22 mouse cellular contexts compared by ENCODE assay signal in the genomic region with DNA sequence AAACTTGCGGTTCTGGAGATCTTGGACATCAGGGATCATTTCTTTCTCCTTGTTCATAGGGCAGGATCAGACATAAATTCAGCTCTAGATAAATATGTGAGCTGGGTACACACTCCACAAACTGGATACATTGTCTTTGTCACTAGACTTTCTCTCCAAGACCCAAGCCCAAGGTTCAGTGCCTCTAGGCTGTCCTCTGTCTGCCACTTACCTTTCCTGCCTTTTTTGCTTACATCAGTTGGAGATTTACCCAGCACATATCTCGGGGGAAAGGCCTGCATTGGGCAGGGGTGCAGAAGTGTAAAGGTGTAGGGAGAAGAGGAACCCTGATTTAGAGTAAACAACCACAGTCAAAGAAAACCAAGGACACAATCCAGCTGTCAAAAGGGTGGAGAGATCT. TPM values are rescaled to one million over a fixed set of nuclear protein-coding genes. Genes with fewer than 3 reads are reported as not detected.
DNase-seq lines count a peak whose midpoint lies in the region; ATAC-seq lines count a peak whose summit lies in the region.
"Had no signal": no experiment of that assay in that cellular context is flagged by ENCODE, and none has a peak within 500 bp of the region (broad histone marks: within the 10 kb centered on the region; RNA-seq: fewer than 3 reads in every experiment).

No protein-coding gene starts in this region.

- H3K9me3 ChIP-seq in forebrain, embryonic 16.5 days (ENCODE audit: control insufficient read depth, low read length), result no peaks in the 10 kb centered on the region
- H3K9me3 ChIP-seq in forebrain, embryonic 10.5 days, result no peaks in the 10 kb centered on the region
- no peaks in the 10 kb centered on the region for H3K9me3 ChIP-seq in megakaryocyte, embryonic 14.5 days
- H3K9me3 ChIP-seq in hindbrain, embryonic 14.5 days (ENCODE audit: control insufficient read depth, low read length), result no peaks in the 10 kb centered on the region
- no peaks in the 10 kb centered on the region for H3K9me3 ChIP-seq in neural tube, embryonic 13.5 days
- H3K9me3 ChIP-seq: embryonic facial prominence, embryonic 10.5 days had no signal

- H3K27ac ChIP-seq in forebrain, embryonic 16.5 days (ENCODE audit: low read length), result no peak overlapping the region
- no peak overlapping the region for H3K27ac ChIP-seq in forebrain, embryonic 10.5 days
- 0 out of 2 replicates have a peak overlapping the region, but pooled peaks have one; percentile 17 for H3K27ac ChIP-seq in hindbrain, embryonic 14.5 days
- H3K27ac ChIP-seq in neural tube, embryonic 13.5 days (replicated peaks), result peak overlapping the region; percentile 74
- H3K27ac ChIP-seq: embryonic facial prominence, embryonic 10.5 days; heart, adult 2 months; liver, embryonic 14.5 days had no signal

- ATAC-seq in forebrain, embryonic 16.5 days, result no peak
- no peak for ATAC-seq in megakaryocyte, adult 5-6 weeks (ENCODE audit: poor library complexity, severe bottlenecking)
- ATAC-seq in hindbrain, embryonic 14.5 days (ENCODE audit: low FRiP score), result no peak
- ATAC-seq in neural tube, embryonic 13.5 days (ENCODE audit: low read depth), result no peak
- ATAC-seq: intestine, embryonic 16.5 days had no signal

- peaks cover 19% of the 10 kb centered on the region for H3K27me3 ChIP-seq in forebrain, embryonic 16.5 days (replicated peaks; ENCODE audit: control insufficient read depth, insufficient read depth, low read length)
- H3K27me3 ChIP-seq in forebrain, embryonic 10.5 days (ENCODE audit: poor library complexity, severe bottlenecking), result peaks cover 81% of the 10 kb centered on the region
- H3K27me3 ChIP-seq in megakaryocyte, embryonic 14.5 days (replicated peaks), result peaks cover 69% of the 10 kb centered on the region
- H3K27me3 ChIP-seq in hindbrain, embryonic 14.5 days (ENCODE audit: control insufficient read depth, insufficient read depth, low read length), result peaks cover 43% of the 10 kb centered on the region
- peaks cover 55% of the 10 kb centered on the region for H3K27me3 ChIP-seq in neural tube, embryonic 13.5 days
- H3K27me3 ChIP-seq: CH12.LX had no signal

- peak overlapping the region; percentile 49 for H3K4me3 ChIP-seq in forebrain, embryonic 16.5 days (replicated peaks; ENCODE audit: low read length)
- H3K4me3 ChIP-seq in forebrain, embryonic 10.5 days, result no peak overlapping the region
- peak overlapping the region; percentile 86 for H3K4me3 ChIP-seq in megakaryocyte, embryonic 14.5 days (replicated peaks)
- peak overlapping the region; percentile 42 for H3K4me3 ChIP-seq in hindbrain, embryonic 14.5 days (replicated peaks; ENCODE audit: low read length)
- peak overlapping the region; percentile 43 for H3K4me3 ChIP-seq in neural tube, embryonic 13.5 days
- H3K4me3 ChIP-seq: embryonic facial prominence, embryonic 10.5 days; heart, adult 2 months; myocyte had no signal

- no peak overlapping the region for H3K4me2 ChIP-seq in forebrain, embryonic 16.5 days (ENCODE audit: low read length)
- peak overlapping the region; percentile 12; the same call in 1 of the 2 replicates for H3K4me2 ChIP-seq in hindbrain, embryonic 14.5 days (replicated peaks)
- peak overlapping the region; percentile 73 for H3K4me2 ChIP-seq in neural tube, embryonic 13.5 days

- no peaks in the 10 kb centered on the region for H3K36me3 ChIP-seq in forebrain, embryonic 16.5 days (ENCODE audit: control insufficient read depth, insufficient read depth)
- no peaks in the 10 kb centered on the region for H3K36me3 ChIP-seq in forebrain, embryonic 10.5 days (replicated peaks)
- H3K36me3 ChIP-seq in megakaryocyte, embryonic 14.5 days (replicated peaks; ENCODE audit: low read length), result no peaks in the 10 kb centered on the region
- H3K36me3 ChIP-seq in hindbrain, embryonic 14.5 days (replicated peaks; ENCODE audit: control insufficient read depth, insufficient read depth), result no peaks in the 10 kb centered on the region
- H3K36me3 ChIP-seq in neural tube, embryonic 13.5 days, result no peaks in the 10 kb centered on the region
- H3K36me3 ChIP-seq: embryonic facial prominence, embryonic 10.5 days had no signal

- no peak for DNase-seq in forebrain, embryonic 10.5 days (ENCODE audit: extremely low spot score, low spot score)
- no peak for DNase-seq in hindbrain, embryonic 14.5 days (ENCODE audit: low spot score)
- DNase-seq in frontal cortex, adult 2 months (ENCODE audit: extremely low spot score in 1 of 2, low spot score in 1 of 2), result no peak
- DNase-seq in adrenal gland, postnatal 36 days, result no peak
- DNase-seq: cerebellum, adult 18-20 months; cerebellum, postnatal 25 days; gastrocnemius, postnatal 10 days; heart, adult 2 months; heart, postnatal 4 days; kidney, postnatal 10 days; thymus, postnatal 14 days had no signal

- no peak overlapping the region for H3K9ac ChIP-seq in forebrain, embryonic 16.5 days (replicated peaks; ENCODE audit: low read depth, low read length)
- no peak overlapping the region; the same call in 1 of the 2 replicates for H3K9ac ChIP-seq in hindbrain, embryonic 14.5 days
- peak overlapping the region; percentile 70 for H3K9ac ChIP-seq in neural tube, embryonic 13.5 days
- H3K9ac ChIP-seq: liver, embryonic 14.5 days had no signal

- 36% methylated on average over 2 of the region's 2 CpGs for WGBS in forebrain, embryonic 16.5 days
- 14% methylated on average over 2 of the region's 2 CpGs for WGBS in forebrain, embryonic 10.5 days
- 17% methylated on average over 2 of the region's 2 CpGs for WGBS in hindbrain, embryonic 14.5 days
- WGBS in neural tube, embryonic 13.5 days, result 17% methylated on average over 2 of the region's 2 CpGs

- H3K4me1 ChIP-seq in forebrain, embryonic 16.5 days (replicated peaks; ENCODE audit: control insufficient read depth, insufficient read depth, low read length), result peaks cover 12% of the 10 kb centered on the region
- H3K4me1 ChIP-seq in forebrain, embryonic 10.5 days, result peaks cover 19% of the 10 kb centered on the region
- peaks cover 41% of the 10 kb centered on the region for H3K4me1 ChIP-seq in megakaryocyte, embryonic 14.5 days
- H3K4me1 ChIP-seq in hindbrain, embryonic 14.5 days (replicated peaks; ENCODE audit: control insufficient read depth, insufficient read depth, low read length), result peaks cover 12% of the 10 kb centered on the region
- peaks cover 20% of the 10 kb centered on the region for H3K4me1 ChIP-seq in neural tube, embryonic 13.5 days (replicated peaks)

RNA-seq across cellular contexts. Expression of gene Npy, which starts 1.3 kb away (rescaled TPM):
- polyA plus RNA-seq in forebrain, embryonic 16.5 days (2015; fragmentation: Nextera tagmentation; extraction: Ambion mirVana), result 165 TPM in 2 replicates
- 0.27 TPM in 1 of 2 replicates, not detected in the other for polyA plus RNA-seq in forebrain, embryonic 10.5 days (2016; fragmentation: Nextera tagmentation; extraction: Ambion mirVana)
- polyA plus RNA-seq in megakaryocyte, embryonic 14.5 days (2012; ENCODE audit: insufficient read depth, low replicate concordance), result 1,630 and 2,601 TPM in 2 replicates
- total RNA-seq in megakaryocyte, adult 5-6 weeks (2015), result not detected in 2 replicates
- not detected in 2 replicates for total RNA-seq in megakaryocyte, adult 5-6 weeks (2017)
- 212 and 306 TPM in 2 replicates for polyA plus RNA-seq in hindbrain, embryonic 14.5 days (2014; fragmentation: Nextera tagmentation; extraction: Ambion mirVana)
- polyA plus RNA-seq in neural tube, embryonic 13.5 days (2015; fragmentation: Nextera tagmentation; extraction: Ambion mirVana), result 580 and 599 TPM in 2 replicates
- polyA plus RNA-seq in frontal cortex, adult 2 months (2012; rRNA removed), result 655 and 806 TPM in 2 replicates
- 100 to 1,000 TPM; 480 to 795 TPM for total RNA-seq in adrenal gland, postnatal 36 days (2021)
- total RNA-seq: CH12.LX; gastrocnemius, postnatal 10 days; heart, adult 2 months; MEL had no signal
- polyA plus RNA-seq: myocyte; testis, adult 2 months had no signal

Comparison
In these comparisons a context has a peak if more than half of its experiments do, and no peak if none do; other contexts are left out.
1. RNA of gene Npy, which starts 1.3 kb away (polyA plus RNA-seq): 1,630 to 2,601 TPM in megakaryocyte, embryonic 14.5 days, 655 to 806 TPM in frontal cortex, adult 2 months, 580 to 599 TPM in neural tube, embryonic 13.5 days, 212 to 306 TPM in hindbrain, embryonic 14.5 days and 165 TPM in forebrain, embryonic 16.5 days; 0.27 TPM in forebrain, embryonic 10.5 days; every median in the first group is over 100 times any median in the second.
2. H3K27ac ChIP-seq: peak in hindbrain, embryonic 14.5 days (single experiment) and neural tube, embryonic 13.5 days (single experiment); none in forebrain, embryonic 16.5 days (single experiment) and forebrain, embryonic 10.5 days (single experiment).